Mouse (Mus musculus): Measurements from ENCODE around the gene 1700029I15Rik. TPM values are rescaled to one million over a fixed set of nuclear protein-coding genes. Genes with fewer than 3 reads are reported as not detected.

1700029I15Rik gene
- polyA plus RNA-seq, 1 experiment: 2.0 TPM

DNA sequence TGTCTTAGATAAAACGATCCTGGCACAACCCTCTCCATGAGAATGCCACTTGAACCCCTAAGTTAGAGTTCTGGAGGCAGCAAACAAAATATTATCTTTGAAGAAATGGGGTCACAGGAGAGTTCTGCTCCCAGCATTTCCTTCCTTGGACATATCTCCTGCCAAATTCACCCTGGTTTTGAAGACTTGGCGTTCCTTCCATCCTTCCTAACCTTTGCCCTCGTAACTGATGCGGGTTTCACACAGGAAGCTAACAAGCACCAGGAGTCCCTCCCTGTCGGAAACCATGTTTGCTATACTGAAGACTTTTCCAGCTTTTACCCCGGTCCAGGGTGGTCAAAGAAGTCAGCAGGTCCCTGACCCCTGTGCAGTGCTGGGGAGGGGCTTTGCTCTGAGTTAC is 28.1 kb upstream of the 1700029I15Rik start:
- no peak for DNase-seq (ENCODE audit: low read depth in 1 of 2, low spot score in 2 of 2)
- no peak overlapping the region for H3K27ac ChIP-seq (ENCODE audit: insufficient read depth, low read length)
- H3K27me3 ChIP-seq (ENCODE audit: control insufficient read depth, insufficient read depth, low read length): no peaks in the 10 kb centered on the region
- 81% methylated on average over 6 of the region's 6 CpGs for WGBS
- TF ChIP-seq POLR2A (IDR thresholded peaks at IDR 0.05; ENCODE audit: low read depth, low read length): no peak
- TF ChIP-seq CTCF (IDR thresholded peaks at IDR 0.05; ENCODE audit: extremely low read depth, insufficient read depth, insufficient read length, insufficient replicate concordance): no peak
- H3K4me3 ChIP-seq (ENCODE audit: extremely low read depth, insufficient read depth, insufficient read length): no peak overlapping the region
- no peaks in the 10 kb centered on the region for H3K4me1 ChIP-seq (ENCODE audit: control insufficient read depth, insufficient read depth, insufficient read length)
- peaks cover 31% of the 10 kb centered on the region for H3K36me3 ChIP-seq (ENCODE audit: control insufficient read depth, insufficient read depth, low read length)

DNA sequence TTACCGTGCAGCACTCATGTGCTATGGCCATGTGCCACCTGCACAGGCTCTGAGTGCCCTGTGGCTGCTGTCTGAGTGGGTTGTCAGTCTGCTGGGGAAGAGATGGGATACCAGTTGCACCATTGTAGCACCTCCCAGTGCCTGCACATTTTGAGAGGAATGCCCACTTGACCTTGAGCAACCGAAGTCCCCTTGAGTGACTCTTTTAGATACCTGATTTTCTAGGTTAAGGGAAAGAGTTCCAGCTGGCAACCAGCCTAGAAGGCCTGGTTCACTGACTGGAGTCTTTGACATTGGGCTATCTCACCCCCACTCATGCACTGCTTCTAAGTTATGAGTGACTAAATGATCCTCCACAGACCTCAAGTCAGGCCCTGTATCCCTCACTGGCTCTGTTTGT is 23.0 kb upstream of the 1700029I15Rik start:
- Histone ChIP-seq H3K4me3 (ENCODE audit: extremely low read depth, insufficient read depth, insufficient read length) (no peak overlapping the region), H3K27me3 (ENCODE audit: control insufficient read depth, insufficient read depth, low read length) (no peaks in the 10 kb centered on the region), H3K4me1 (ENCODE audit: control insufficient read depth, insufficient read depth, insufficient read length) (no peaks in the 10 kb centered on the region), H3K36me3 (ENCODE audit: control insufficient read depth, insufficient read depth, low read length) (peaks cover 27% of the 10 kb centered on the region), H3K27ac (ENCODE audit: insufficient read depth, low read length) (no peak overlapping the region)
- no peak for TF ChIP-seq POLR2A (IDR thresholded peaks at IDR 0.05; ENCODE audit: low read depth, low read length)
- no peak for DNase-seq (ENCODE audit: low read depth in 1 of 2, low spot score in 2 of 2)
- 90% methylated on average over 2 of the region's 2 CpGs for WGBS

DNA sequence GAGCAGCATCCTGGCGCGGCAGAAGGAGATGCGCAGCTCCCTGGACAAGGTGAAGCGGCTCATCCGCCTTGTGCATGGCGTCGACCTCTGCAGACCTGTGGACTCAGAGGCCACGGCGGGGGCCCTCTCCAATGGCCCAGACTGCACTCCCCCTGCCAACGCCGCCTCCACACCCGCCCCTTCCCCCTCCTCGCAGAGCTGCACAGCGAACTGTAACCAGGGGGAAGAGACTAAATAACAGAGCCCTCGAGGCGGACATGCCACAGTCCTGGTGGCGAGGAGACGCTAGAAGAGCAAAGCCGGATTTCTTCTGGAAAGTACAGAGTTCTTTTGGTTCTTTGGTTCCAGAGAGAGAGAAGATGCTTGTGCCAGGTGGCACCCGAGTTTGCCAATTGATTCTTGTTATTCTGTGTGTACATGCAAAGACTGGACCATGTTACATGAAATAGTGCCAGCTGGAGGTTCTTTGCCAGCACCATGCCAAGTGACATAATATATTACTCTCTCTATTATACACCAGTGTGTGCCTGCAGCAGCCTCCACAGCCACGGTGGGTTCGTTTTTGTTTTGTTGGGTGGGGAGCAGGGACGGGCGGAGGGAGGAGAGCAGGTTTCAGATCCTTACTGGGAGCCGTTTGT is 22.0 kb upstream of the 1700029I15Rik start:
- no peaks in the 10 kb centered on the region for H3K27me3 ChIP-seq (ENCODE audit: control insufficient read depth, insufficient read depth, low read length)
- H3K4me1 ChIP-seq (ENCODE audit: control insufficient read depth, insufficient read depth, insufficient read length): no peaks in the 10 kb centered on the region
- peaks cover 27% of the 10 kb centered on the region for H3K36me3 ChIP-seq (ENCODE audit: control insufficient read depth, insufficient read depth, low read length)
- TF ChIP-seq CTCF (IDR thresholded peaks at IDR 0.05; ENCODE audit: extremely low read depth, insufficient read depth, insufficient read length, insufficient replicate concordance) (no peak), POLR2A (IDR thresholded peaks at IDR 0.05; ENCODE audit: low read depth, low read length) (no peak)
- no peak for DNase-seq (ENCODE audit: low read depth in 1 of 2, low spot score in 2 of 2)
- no peak overlapping the region for H3K27ac ChIP-seq (ENCODE audit: insufficient read depth, low read length)
- 92% methylated on average over 25 of the region's 25 CpGs for WGBS
- H3K4me3 ChIP-seq (ENCODE audit: extremely low read depth, insufficient read depth, insufficient read length): no peak overlapping the region

DNA sequence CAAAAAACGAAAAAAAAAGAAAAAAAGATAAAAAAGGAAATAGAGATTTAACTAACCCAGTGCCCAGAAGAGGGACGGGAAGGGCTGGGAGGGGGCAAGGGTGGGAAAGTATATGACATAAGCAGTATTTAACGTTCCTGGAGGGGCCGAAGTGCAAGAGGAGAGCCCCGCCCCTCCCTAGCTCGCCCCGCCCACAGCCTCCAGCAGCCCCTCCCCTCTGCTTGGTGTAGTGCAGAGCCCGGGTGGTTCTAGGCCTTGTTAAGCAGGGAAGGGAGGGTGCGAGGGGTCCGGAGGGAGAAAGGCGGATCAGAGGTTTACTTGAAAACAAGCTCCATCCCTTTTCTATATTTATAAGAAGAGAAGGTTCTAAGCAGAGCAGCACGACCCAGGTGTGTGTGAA is 21.4 kb upstream of the 1700029I15Rik start:
- 74% methylated on average over 12 of the region's 12 CpGs for WGBS
- Histone ChIP-seq H3K27me3 (ENCODE audit: control insufficient read depth, insufficient read depth, low read length) (no peaks in the 10 kb centered on the region), H3K4me3 (ENCODE audit: extremely low read depth, insufficient read depth, insufficient read length) (no peak overlapping the region), H3K4me1 (ENCODE audit: control insufficient read depth, insufficient read depth, insufficient read length) (no peaks in the 10 kb centered on the region), H3K27ac (ENCODE audit: insufficient read depth, low read length) (no peak overlapping the region), H3K36me3 (ENCODE audit: control insufficient read depth, insufficient read depth, low read length) (peaks cover 27% of the 10 kb centered on the region)
- TF ChIP-seq CTCF (IDR thresholded peaks at IDR 0.05; ENCODE audit: extremely low read depth, insufficient read depth, insufficient read length, insufficient replicate concordance): no peak
- no peak for DNase-seq (ENCODE audit: low read depth in 1 of 2, low spot score in 2 of 2)

DNA sequence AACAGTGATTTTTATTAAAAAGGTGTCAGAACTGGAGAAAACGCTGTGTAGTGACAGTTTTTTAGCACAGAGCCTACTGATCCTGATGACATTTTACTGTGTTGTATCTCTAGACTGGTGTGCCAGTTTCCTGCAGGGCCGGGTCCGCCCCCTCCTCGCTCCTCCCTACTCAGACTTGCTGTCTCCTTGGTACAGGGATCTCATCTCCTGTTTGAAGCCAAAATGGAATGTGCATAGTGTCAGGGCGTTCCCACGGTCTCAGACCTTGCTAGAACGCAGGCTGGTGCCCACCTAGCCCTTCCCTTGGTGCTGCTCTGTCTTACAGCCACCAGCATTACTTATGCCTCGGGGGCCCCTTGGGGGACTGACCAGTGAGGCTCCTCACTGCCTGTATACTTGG is 20.5 kb upstream of the 1700029I15Rik start:
- no peak for TF ChIP-seq CTCF (IDR thresholded peaks at IDR 0.05; ENCODE audit: extremely low read depth, insufficient read depth, insufficient read length, insufficient replicate concordance)
- no peak for TF ChIP-seq POLR2A (IDR thresholded peaks at IDR 0.05; ENCODE audit: low read depth, low read length)
- Histone ChIP-seq H3K36me3 (ENCODE audit: control insufficient read depth, insufficient read depth, low read length) (peaks cover 27% of the 10 kb centered on the region), H3K27ac (ENCODE audit: insufficient read depth, low read length) (no peak overlapping the region), H3K4me3 (ENCODE audit: extremely low read depth, insufficient read depth, insufficient read length) (no peak overlapping the region), H3K4me1 (ENCODE audit: control insufficient read depth, insufficient read depth, insufficient read length) (no peaks in the 10 kb centered on the region), H3K27me3 (ENCODE audit: control insufficient read depth, insufficient read depth, low read length) (no peaks in the 10 kb centered on the region)
- DNase-seq (ENCODE audit: low read depth in 1 of 2, low spot score in 2 of 2): no peak
- 96% methylated on average over 8 of the region's 8 CpGs for WGBS

DNA sequence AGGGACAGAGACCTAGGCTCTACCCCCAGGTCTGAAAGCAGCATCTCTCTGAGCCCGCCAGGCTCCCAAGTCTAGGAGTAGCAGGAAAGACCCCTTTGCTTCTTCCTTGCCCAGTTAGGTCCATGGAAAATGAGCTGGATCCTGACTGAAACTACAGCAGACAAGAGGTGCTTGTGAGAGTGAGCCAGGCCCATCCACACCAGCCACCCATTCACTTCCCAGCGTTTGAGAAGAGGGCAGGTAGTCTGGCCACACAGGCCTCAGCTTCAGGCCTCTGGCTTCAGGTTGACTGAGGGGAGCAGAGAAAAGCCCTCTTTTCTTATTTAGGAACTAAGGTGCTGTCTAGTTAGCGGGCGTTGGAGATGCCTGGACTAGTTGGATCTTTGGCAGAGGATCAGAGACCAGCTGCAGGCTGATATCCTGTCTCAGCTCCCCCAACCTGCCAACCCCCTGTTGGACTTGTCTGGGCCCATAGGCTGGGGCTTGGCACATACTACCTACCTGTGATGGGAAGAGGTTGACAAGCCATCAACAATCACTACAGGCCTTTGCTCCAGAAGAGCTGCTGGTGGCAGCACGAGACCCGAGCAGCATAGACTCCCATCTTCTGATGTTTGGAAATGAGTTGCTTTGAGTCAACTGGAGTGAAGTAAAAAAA is 19.6 kb upstream of the 1700029I15Rik start:
- Histone ChIP-seq H3K4me3 (ENCODE audit: extremely low read depth, insufficient read depth, insufficient read length) (no peak overlapping the region), H3K27me3 (ENCODE audit: control insufficient read depth, insufficient read depth, low read length) (no peaks in the 10 kb centered on the region), H3K36me3 (ENCODE audit: control insufficient read depth, insufficient read depth, low read length) (peaks cover 21% of the 10 kb centered on the region), H3K4me1 (ENCODE audit: control insufficient read depth, insufficient read depth, insufficient read length) (no peaks in the 10 kb centered on the region), H3K27ac (ENCODE audit: insufficient read depth, low read length) (no peak overlapping the region)
- TF ChIP-seq CTCF (IDR thresholded peaks at IDR 0.05; ENCODE audit: extremely low read depth, insufficient read depth, insufficient read length, insufficient replicate concordance): no peak
- TF ChIP-seq POLR2A (IDR thresholded peaks at IDR 0.05; ENCODE audit: low read depth, low read length): no peak
- 88% methylated on average over 6 of the region's 6 CpGs for WGBS
- no peak for DNase-seq (ENCODE audit: low read depth in 1 of 2, low spot score in 2 of 2)

DNA sequence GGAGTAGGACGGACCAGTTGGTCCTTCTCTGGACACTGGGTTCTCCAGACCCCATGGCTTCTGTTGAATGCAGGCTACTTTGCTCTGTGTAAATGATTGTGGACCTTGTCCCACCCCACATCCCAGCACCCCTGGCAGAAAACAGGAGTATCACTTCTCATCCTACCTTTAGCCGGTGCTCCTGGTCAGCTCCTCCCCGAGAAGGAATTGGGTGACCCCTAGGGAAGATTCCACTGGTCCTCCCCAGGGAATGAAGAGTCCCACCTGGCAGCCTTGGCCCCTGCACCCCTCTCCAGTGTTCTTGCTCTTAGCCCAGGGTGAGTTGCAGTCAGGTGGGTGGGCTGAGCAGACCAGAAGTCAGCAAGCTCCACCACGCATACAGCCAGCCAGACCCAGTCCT is 18.3 kb upstream of the 1700029I15Rik start:
- TF ChIP-seq CTCF (IDR thresholded peaks at IDR 0.05; ENCODE audit: extremely low read depth, insufficient read depth, insufficient read length, insufficient replicate concordance): no peak
- TF ChIP-seq POLR2A (IDR thresholded peaks at IDR 0.05; ENCODE audit: low read depth, low read length): no peak
- Histone ChIP-seq H3K4me3 (ENCODE audit: extremely low read depth, insufficient read depth, insufficient read length) (no peak overlapping the region), H3K27me3 (ENCODE audit: control insufficient read depth, insufficient read depth, low read length) (no peaks in the 10 kb centered on the region), H3K36me3 (ENCODE audit: control insufficient read depth, insufficient read depth, low read length) (peaks cover 11% of the 10 kb centered on the region), H3K4me1 (ENCODE audit: control insufficient read depth, insufficient read depth, insufficient read length) (no peaks in the 10 kb centered on the region), H3K27ac (ENCODE audit: insufficient read depth, low read length) (no peak overlapping the region)
- whole genome bisulfite sequencing: 90% methylated on average over 4 of the region's 4 CpGs
- DNase-seq (ENCODE audit: low read depth in 1 of 2, low spot score in 2 of 2): no peak
